Mouse (Mus musculus): ENCODE measurements at regions not wholly inside any gene's neighbourhood (a gene's known extent, or its start where the extent isn't known, plus 50 kb on each side); places are given as distances from the start of the nearest gene placed in this dataset.

- no peak for TF ChIP-seq POLR2A (IDR thresholded peaks at IDR 0.05; ENCODE audit: extremely low read depth, insufficient read depth, low read length)
- no peak for TF ChIP-seq CTCF (IDR thresholded peaks at IDR 0.05; ENCODE audit: low read depth, low read length)
These were observed 605.6 kb upstream of the Mpdz start for GRCm38 (mm10) chr4:82048171-82048570.

All from liver, adult 2 months (tissue).